9 mouse cellular contexts compared by ENCODE assay signal in the genomic region with DNA sequence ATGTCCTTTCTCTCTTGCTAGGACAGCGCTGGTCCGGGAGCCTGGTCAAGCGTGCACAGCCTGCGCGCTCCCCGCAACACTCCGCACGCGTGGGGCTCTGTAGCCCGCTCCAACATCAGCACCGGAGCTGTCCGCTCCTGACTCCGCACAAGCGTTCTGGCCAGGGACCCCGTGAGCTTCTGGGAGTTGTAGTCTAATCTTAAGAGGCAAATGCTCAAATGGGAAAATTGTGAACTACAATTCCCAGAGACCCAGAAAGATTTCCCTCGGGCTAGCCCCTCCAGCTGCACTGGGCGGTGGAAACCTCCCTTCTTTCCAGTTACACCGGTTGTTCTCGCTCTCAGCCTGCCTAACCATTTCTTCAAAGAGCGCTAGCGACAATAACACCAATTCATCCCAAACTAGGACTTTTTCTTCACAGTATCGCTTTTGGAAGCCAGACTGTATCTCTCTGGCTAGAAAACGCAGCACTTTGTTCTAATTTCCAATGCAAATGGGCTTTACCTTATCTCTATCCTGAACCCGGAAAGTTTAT. TPM values are rescaled to one million over a fixed set of nuclear protein-coding genes. Genes with fewer than 3 reads are reported as not detected.
DNase-seq lines count a peak whose midpoint lies in the region; ATAC-seq and TF ChIP-seq lines count a peak whose summit lies in the region.
"Had no signal": no experiment of that assay in that cellular context is flagged by ENCODE, and none has a peak within 500 bp of the region (broad histone marks: within the 10 kb centered on the region; RNA-seq: fewer than 3 reads in every experiment).

No protein-coding gene starts in this region.

- H3K27me3 ChIP-seq in forebrain, embryonic 15.5 days = no peaks in the 10 kb centered on the region
- H3K27me3 ChIP-seq in liver, postnatal 0 days (ENCODE audit: insufficient read depth, low read length) = peaks cover 10% of the 10 kb centered on the region; the same call in 1 of the 2 replicates
- no peaks in the 10 kb centered on the region for H3K27me3 ChIP-seq in neural tube, embryonic 14.5 days (ENCODE audit: control insufficient read depth, insufficient read depth, low read length)

- peak overlapping the region; percentile 76 for H3K4me3 ChIP-seq in forebrain, embryonic 15.5 days
- peak overlapping the region; percentile 80 for H3K4me3 ChIP-seq in layer of hippocampus, adult 2 months
- peak overlapping the region; percentile 25 for H3K4me3 ChIP-seq in liver, postnatal 0 days (ENCODE audit: low read depth, low read length)
- peak overlapping the region; percentile 52 for H3K4me3 ChIP-seq in neural tube, embryonic 14.5 days (ENCODE audit: low read depth, low read length)

- no peaks in the 10 kb centered on the region for H3K9me3 ChIP-seq in forebrain, embryonic 15.5 days
- peaks cover 3% of the 10 kb centered on the region for H3K9me3 ChIP-seq in liver, postnatal 0 days (ENCODE audit: low read length)
- no peaks in the 10 kb centered on the region for H3K9me3 ChIP-seq in neural tube, embryonic 14.5 days (ENCODE audit: control insufficient read depth, low read length)

- peak overlapping the region; percentile 79 for H3K4me2 ChIP-seq in forebrain, embryonic 15.5 days (replicated peaks)
- H3K4me2 ChIP-seq in liver, postnatal 0 days (ENCODE audit: low read depth, low read length) = peak overlapping the region; percentile 68
- peak overlapping the region; percentile 66 for H3K4me2 ChIP-seq in neural tube, embryonic 14.5 days (ENCODE audit: low read depth, low read length)

- no peaks in the 10 kb centered on the region for H3K36me3 ChIP-seq in forebrain, embryonic 15.5 days
- no peaks in the 10 kb centered on the region for H3K36me3 ChIP-seq in liver, postnatal 0 days (replicated peaks; ENCODE audit: insufficient read depth, low read length)
- no peaks in the 10 kb centered on the region for H3K36me3 ChIP-seq in neural tube, embryonic 14.5 days (ENCODE audit: control insufficient read depth, insufficient read depth, low read length)
- H3K36me3 ChIP-seq: G1E had no signal

- ATAC-seq in forebrain, embryonic 15.5 days (replicated peaks) = peak; percentile 99
- peak; percentile 78 for ATAC-seq in liver, postnatal 0 days
- ATAC-seq in neural tube, embryonic 14.5 days (ENCODE audit: low read depth) = peak; percentile 98

- TF ChIP-seq CTCF in layer of hippocampus, adult 2 months (conservative IDR thresholded peaks at IDR 0.05) = no peak
- no peak for TF ChIP-seq CTCF in liver, postnatal 0 days (IDR thresholded peaks at IDR 0.05; ENCODE audit: low read depth)

- WGBS in forebrain, embryonic 15.5 days = under 1% methylated on average over 24 of the region's 24 CpGs
- WGBS in liver, postnatal 0 days (ENCODE audit: insufficient replicate concordance) = under 1% methylated on average over 24 of the region's 24 CpGs
- under 1% methylated on average over 24 of the region's 24 CpGs for WGBS in neural tube, embryonic 14.5 days

- H3K9ac ChIP-seq in forebrain, embryonic 15.5 days (replicated peaks) = peak overlapping the region; percentile 75
- no peak overlapping the region for H3K9ac ChIP-seq in liver, postnatal 0 days (replicated peaks)
- peak overlapping the region; percentile 70 for H3K9ac ChIP-seq in neural tube, embryonic 14.5 days (replicated peaks; ENCODE audit: low read depth, low read length)

- no peak for TF ChIP-seq EP300 in liver, postnatal 0 days (IDR thresholded peaks at IDR 0.05; ENCODE audit: low read depth)

- peak; percentile 91 for DNase-seq in ES-CJ7 (ENCODE audit: low read depth, low spot score)
- DNase-seq in cerebellum, adult 11-12 months = peak; percentile 87
- DNase-seq in heart, postnatal 4 days = peak; percentile 67
- DNase-seq in layer of hippocampus, adult 2 months (ENCODE audit: low spot score in 2 of 2) = peak; percentile 77 to 93
- DNase-seq in liver, postnatal 0 days = peak; percentile 29
- DNase-seq in natural killer cell, adult 2 months (ENCODE audit: low spot score in 2 of 2) = no peak

- H3K27ac ChIP-seq in forebrain, embryonic 15.5 days (replicated peaks) = peak overlapping the region; percentile 86
- peak overlapping the region; percentile 86 for H3K27ac ChIP-seq in layer of hippocampus, adult 2 months
- no peak overlapping the region for H3K27ac ChIP-seq in liver, postnatal 0 days (ENCODE audit: low read depth)
- peak overlapping the region; percentile 89 for H3K27ac ChIP-seq in neural tube, embryonic 14.5 days (ENCODE audit: low read depth, low read length)

- peaks cover 7% of the 10 kb centered on the region for H3K4me1 ChIP-seq in forebrain, embryonic 15.5 days
- H3K4me1 ChIP-seq in liver, postnatal 0 days (ENCODE audit: insufficient read depth) = peaks cover 10% of the 10 kb centered on the region
- no peaks in the 10 kb centered on the region for H3K4me1 ChIP-seq in neural tube, embryonic 14.5 days (ENCODE audit: control insufficient read depth, insufficient read depth, low read length)

RNA-seq across cellular contexts. Expression of a gene that starts 0.7 kb away (rescaled TPM):
- polyA plus RNA-seq in forebrain, embryonic 15.5 days (2015; fragmentation: Nextera tagmentation; extraction: Ambion mirVana) = 122 and 128 TPM in 2 replicates
- total RNA-seq in heart, postnatal 4 days (2021) = under 1 TPM; 0.57 to 0.68 TPM
- total RNA-seq in layer of hippocampus, adult 2 months (2021) = 100 to 1,000 TPM; 173 to 182 TPM
- polyA plus RNA-seq in liver, postnatal 0 days (2015; fragmentation: Nextera tagmentation; extraction: Ambion mirVana) = not detected in 2 replicates
- polyA plus RNA-seq in neural tube, embryonic 14.5 days (2014; fragmentation: Nextera tagmentation; extraction: Ambion mirVana) = 211 and 214 TPM in 2 replicates
- polyA plus RNA-seq: G1E had no signal

Comparison
In these comparisons a context has a peak if more than half of its experiments do, and no peak if none do; other contexts are left out.
1. DNase-seq: peak in ES-CJ7 (single experiment), cerebellum, adult 11-12 months (single experiment), heart, postnatal 4 days (single experiment), layer of hippocampus, adult 2 months (2 of 2) and liver, postnatal 0 days (single experiment); none in natural killer cell, adult 2 months (0 of 2).
2. H3K4me3 ChIP-seq: peak in every context shown above with its lines; median percentile 80 in layer of hippocampus, adult 2 months; 76 in forebrain, embryonic 15.5 days; 52 in neural tube, embryonic 14.5 days; 25 in liver, postnatal 0 days.
3. RNA of a gene that starts 0.7 kb away (polyA plus RNA-seq): 211 to 214 TPM in neural tube, embryonic 14.5 days and 122 to 128 TPM in forebrain, embryonic 15.5 days; not detected in liver, postnatal 0 days; every median in the first group is over 100 times any median in the second.
4. Peak in every context shown above with its lines, with median percentiles within 50 percentile points of each other: ATAC-seq and H3K4me2 ChIP-seq.